In the genomic region with DNA sequence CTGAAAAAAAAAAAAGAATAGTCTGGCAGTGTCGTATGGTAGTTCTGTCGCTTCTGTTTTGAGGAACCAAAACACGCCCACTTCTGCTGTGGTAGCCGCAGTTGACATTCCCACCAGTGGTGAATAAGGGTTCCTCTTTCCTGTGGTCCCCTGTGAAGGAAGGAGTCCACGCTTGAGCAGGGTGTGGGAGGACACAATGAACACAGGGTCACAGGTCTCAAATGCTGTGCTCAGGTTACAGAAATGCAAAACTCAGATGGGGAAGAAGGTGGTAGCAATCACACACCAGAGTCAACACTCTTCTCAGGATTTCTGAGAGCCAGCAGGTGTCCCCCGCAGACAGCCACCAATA, we compare ENCODE assay signal across 12 mouse cellular contexts. TPM values are rescaled to one million over a fixed set of nuclear protein-coding genes. Genes with fewer than 3 reads are reported as not detected.
DNase-seq lines count a peak whose midpoint lies in the region; ATAC-seq and TF ChIP-seq lines count a peak whose summit lies in the region.
"Had no signal": no experiment of that assay in that cellular context is flagged by ENCODE, and none has a peak within 500 bp of the region (broad histone marks: within the 10 kb centered on the region; RNA-seq: fewer than 3 reads in every experiment).

No protein-coding gene starts in this region.

- no peak overlapping the region for H3K4me3 ChIP-seq in heart, embryonic 12.5 days
- H3K4me3 ChIP-seq in intestine, postnatal 0 days (ENCODE audit: low read depth, low read length): no peak overlapping the region

- no peak overlapping the region for H3K4me2 ChIP-seq in heart, embryonic 12.5 days
- H3K4me2 ChIP-seq in intestine, postnatal 0 days (replicated peaks; ENCODE audit: low read depth): no peak overlapping the region
- H3K4me2 ChIP-seq: hindbrain, embryonic 14.5 days; lung, embryonic 14.5 days had no signal

- H3K9me3 ChIP-seq in heart, embryonic 12.5 days (replicated peaks): no peaks in the 10 kb centered on the region
- no peaks in the 10 kb centered on the region for H3K9me3 ChIP-seq in intestine, postnatal 0 days (ENCODE audit: control insufficient read depth)

- TF ChIP-seq CTCF in intestine, postnatal 0 days (IDR thresholded peaks at IDR 0.05; ENCODE audit: low read depth): no peak

- ATAC-seq in heart, embryonic 12.5 days (ENCODE audit: insufficient number of reproducible peaks, low FRiP score): no peak
- peak; percentile 95 for ATAC-seq in granulocyte monocyte progenitor cell, adult 5-6 weeks (replicated peaks; ENCODE audit: poor library complexity, severe bottlenecking)
- ATAC-seq in intestine, postnatal 0 days: no peak

- no peaks in the 10 kb centered on the region for H3K36me3 ChIP-seq in heart, embryonic 12.5 days
- H3K36me3 ChIP-seq in intestine, postnatal 0 days (ENCODE audit: control insufficient read depth, insufficient read depth): no peaks in the 10 kb centered on the region

- DNase-seq in heart, adult 8-10 months (ENCODE audit: low spot score): peak; percentile 29
- DNase-seq in A20 (ENCODE audit: low read depth, low spot score): peak; percentile 67
- peak; percentile 70 to 81 for DNase-seq in monocyte, adult 2 months (ENCODE audit: low read depth in 1 of 2, low spot score in 2 of 2)
- DNase-seq in Muller cell, postnatal 12 days (ENCODE audit: inconsistent ontology term): no peak
- DNase-seq in left cerebral cortex, adult 8-10 months (ENCODE audit: low spot score in 2 of 2): no peak
- DNase-seq: cerebellum, adult 11 months; layer of hippocampus, postnatal 36 days; lung, embryonic 14.5 days had no signal

- no peaks in the 10 kb centered on the region for H3K4me1 ChIP-seq in heart, embryonic 12.5 days (replicated peaks)
- H3K4me1 ChIP-seq in intestine, postnatal 0 days (replicated peaks; ENCODE audit: control insufficient read depth, insufficient read depth, low read length): no peaks in the 10 kb centered on the region

- no peak overlapping the region for H3K9ac ChIP-seq in heart, embryonic 12.5 days
- H3K9ac ChIP-seq in intestine, postnatal 0 days (ENCODE audit: low read depth, low read length): no peak overlapping the region
- H3K9ac ChIP-seq: hindbrain, embryonic 14.5 days; lung, embryonic 14.5 days had no signal

- H3K27ac ChIP-seq in heart, embryonic 12.5 days (ENCODE audit: poor library complexity, severe bottlenecking): no peak overlapping the region
- H3K27ac ChIP-seq in intestine, postnatal 0 days (ENCODE audit: low read depth, low read length): no peak overlapping the region
- H3K27ac ChIP-seq: hindbrain, embryonic 14.5 days had no signal

- H3K27me3 ChIP-seq in heart, embryonic 12.5 days (replicated peaks): no peaks in the 10 kb centered on the region
- H3K27me3 ChIP-seq in intestine, postnatal 0 days (replicated peaks; ENCODE audit: control insufficient read depth, insufficient read depth, low read length): no peaks in the 10 kb centered on the region

- 74% methylated on average over 6 of the region's 6 CpGs for WGBS in heart, embryonic 12.5 days
- 71% methylated on average over 6 of the region's 6 CpGs for WGBS in intestine, postnatal 0 days

RNA-seq across cellular contexts. Expression of gene Slc36a3, which starts 3.5 kb away (rescaled TPM):
- not detected for total RNA-seq in heart, adult 8-10 months (2022)
- polyA plus RNA-seq in heart, embryonic 12.5 days (2016; fragmentation: Nextera tagmentation; extraction: Ambion mirVana): not detected in 2 replicates
- total RNA-seq in granulocyte monocyte progenitor cell, adult 5-6 weeks (2014; fragmentation: Nextera tagmentation): not detected in 2 replicates
- not detected in 2 replicates for total RNA-seq in granulocyte monocyte progenitor cell, adult 5-6 weeks (2017)
- not detected in 2 replicates for polyA plus RNA-seq in intestine, postnatal 0 days (2015; fragmentation: Nextera tagmentation; extraction: Ambion mirVana)
- not detected for total RNA-seq in left cerebral cortex, adult 8-10 months (2022)
- total RNA-seq: layer of hippocampus, postnatal 36 days had no signal
- polyA plus RNA-seq: hindbrain, embryonic 14.5 days; lung, embryonic 14.5 days had no signal

RNA-seq across cellular contexts. Expression of gene Slc36a2, which starts 29.8 kb away (rescaled TPM):
- total RNA-seq in heart, adult 8-10 months (2022): 10 to 100 TPM in 3 of 4 experiments, 1 to 10 TPM in 1; 10.0 to 14.0 (median 12.0) TPM
- 2.8 and 3.4 TPM in 2 replicates for polyA plus RNA-seq in heart, embryonic 12.5 days (2016; fragmentation: Nextera tagmentation; extraction: Ambion mirVana)
- total RNA-seq in granulocyte monocyte progenitor cell, adult 5-6 weeks (2014; fragmentation: Nextera tagmentation): 6.5 and 7.6 TPM in 2 replicates
- total RNA-seq in granulocyte monocyte progenitor cell, adult 5-6 weeks (2017): 1.9 and 2.8 TPM in 2 replicates
- polyA plus RNA-seq in intestine, postnatal 0 days (2015; fragmentation: Nextera tagmentation; extraction: Ambion mirVana): not detected in 2 replicates
- total RNA-seq in left cerebral cortex, adult 8-10 months (2022): under 1 TPM in 3 of 4 experiments, not detected in 1; 0.19 to 0.39 (median 0.27) TPM

RNA-seq across cellular contexts. Expression of gene Slc36a1, which starts 49.1 kb away (rescaled TPM):
- 10 to 100 TPM in 3 of 4 experiments, 1 to 10 TPM in 1; 8.8 to 12.1 (median 10.4) TPM for total RNA-seq in heart, adult 8-10 months (2022)
- 0.63 and 1.3 TPM in 2 replicates for polyA plus RNA-seq in heart, embryonic 12.5 days (2016; fragmentation: Nextera tagmentation; extraction: Ambion mirVana)
- 52.6 and 53.3 TPM in 2 replicates for total RNA-seq in granulocyte monocyte progenitor cell, adult 5-6 weeks (2014; fragmentation: Nextera tagmentation)
- total RNA-seq in granulocyte monocyte progenitor cell, adult 5-6 weeks (2017): 11.4 and 12.9 TPM in 2 replicates
- 4.3 and 5.4 TPM in 2 replicates for polyA plus RNA-seq in intestine, postnatal 0 days (2015; fragmentation: Nextera tagmentation; extraction: Ambion mirVana)
- total RNA-seq in left cerebral cortex, adult 8-10 months (2022): 10 to 100 TPM; 60.6 to 68.7 (median 64.5) TPM

RNA-seq across cellular contexts. Expression of gene Gm2a, which starts 57.1 kb away (rescaled TPM):
- total RNA-seq in heart, adult 8-10 months (2022): 10 to 100 TPM in 2 of 4 experiments, 1 to 10 TPM in 2; 9.4 to 10.7 (median 10.1) TPM
- polyA plus RNA-seq in heart, embryonic 12.5 days (2016; fragmentation: Nextera tagmentation; extraction: Ambion mirVana): 49.4 and 49.9 TPM in 2 replicates
- 84.3 and 86.4 TPM in 2 replicates for total RNA-seq in granulocyte monocyte progenitor cell, adult 5-6 weeks (2014; fragmentation: Nextera tagmentation)
- 61.3 and 72.4 TPM in 2 replicates for total RNA-seq in granulocyte monocyte progenitor cell, adult 5-6 weeks (2017)
- 14.8 and 15.4 TPM in 2 replicates for polyA plus RNA-seq in intestine, postnatal 0 days (2015; fragmentation: Nextera tagmentation; extraction: Ambion mirVana)
- 10 to 100 TPM; 30.5 to 41.8 (median 34.5) TPM for total RNA-seq in left cerebral cortex, adult 8-10 months (2022)

Comparison
In these comparisons a context has a peak if more than half of its experiments do, and no peak if none do; other contexts are left out.
1. DNase-seq: peak in heart, adult 8-10 months (single experiment), A20 (single experiment) and monocyte, adult 2 months (2 of 2); none in Muller cell, postnatal 12 days (single experiment) and left cerebral cortex, adult 8-10 months (0 of 2).